8 mouse cellular contexts compared by ENCODE assay signal in the genomic region with DNA sequence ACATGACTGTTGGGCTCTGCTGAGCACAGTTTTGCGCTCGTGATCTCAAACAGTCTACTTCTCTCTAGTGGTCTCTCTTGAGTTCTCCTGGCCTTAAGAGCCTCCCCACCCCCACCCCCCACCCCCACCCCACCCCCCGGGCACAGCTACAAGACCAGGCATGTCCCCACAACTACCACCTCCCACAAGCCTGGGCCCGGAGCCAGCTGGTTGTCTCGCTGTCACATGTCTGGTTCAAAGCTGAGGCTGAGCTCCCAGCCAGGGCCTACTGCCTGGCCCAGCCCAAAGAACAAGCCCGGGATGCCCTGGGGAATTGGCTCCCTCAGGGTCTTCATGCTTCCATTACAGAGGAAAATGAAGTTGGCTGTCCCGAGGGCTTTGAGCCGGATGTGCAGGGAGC. TPM values are rescaled to one million over a fixed set of nuclear protein-coding genes. Genes with fewer than 3 reads are reported as not detected.
DNase-seq lines count a peak whose midpoint lies in the region; ATAC-seq and TF ChIP-seq lines count a peak whose summit lies in the region.

No protein-coding gene starts in this region.

- no peaks in the 10 kb centered on the region for H3K9me3 ChIP-seq in kidney, embryonic 14.5 days (ENCODE audit: control insufficient read depth, low read length)
- H3K9me3 ChIP-seq in ES-Bruce4 (replicated peaks; ENCODE audit: control insufficient read depth, insufficient read depth, low read length, poor library complexity, severe bottlenecking): no peaks in the 10 kb centered on the region
- H3K9me3 ChIP-seq in embryonic facial prominence, embryonic 15.5 days (replicated peaks): no peaks in the 10 kb centered on the region
- H3K9me3 ChIP-seq in stomach, embryonic 16.5 days (replicated peaks; ENCODE audit: control insufficient read depth, low read length): no peaks in the 10 kb centered on the region

- peaks cover 13% of the 10 kb centered on the region; the same call in 1 of the 2 replicates for H3K4me1 ChIP-seq in kidney, embryonic 14.5 days (ENCODE audit: control insufficient read depth, insufficient read depth, low read length)
- peaks cover 5% of the 10 kb centered on the region for H3K4me1 ChIP-seq in ES-Bruce4 (ENCODE audit: control insufficient read depth, insufficient read depth, low read length)
- peaks cover 61% of the 10 kb centered on the region for H3K4me1 ChIP-seq in embryonic facial prominence, embryonic 15.5 days
- peaks cover 47% of the 10 kb centered on the region for H3K4me1 ChIP-seq in stomach, embryonic 16.5 days (ENCODE audit: control insufficient read depth, insufficient read depth, low read length)

- H3K4me2 ChIP-seq in kidney, embryonic 14.5 days (replicated peaks; ENCODE audit: low read depth, low read length): no peak overlapping the region
- no peak overlapping the region for H3K4me2 ChIP-seq in embryonic facial prominence, embryonic 15.5 days (replicated peaks)
- no peak overlapping the region for H3K4me2 ChIP-seq in stomach, embryonic 16.5 days (ENCODE audit: low read depth, low read length)

- H3K27me3 ChIP-seq in kidney, embryonic 14.5 days (ENCODE audit: control insufficient read depth, insufficient read depth, low read length): peaks cover 6% of the 10 kb centered on the region; the same call in 1 of the 2 replicates
- no peaks in the 10 kb centered on the region for H3K27me3 ChIP-seq in ES-Bruce4 (ENCODE audit: control insufficient read depth, insufficient read depth, low read length, poor library complexity, severe bottlenecking)
- peaks cover 9% of the 10 kb centered on the region; the same call in 1 of the 2 replicates for H3K27me3 ChIP-seq in embryonic facial prominence, embryonic 15.5 days
- H3K27me3 ChIP-seq in stomach, embryonic 16.5 days (ENCODE audit: control insufficient read depth, insufficient read depth, low read length): no peaks in the 10 kb centered on the region

- no peak for TF ChIP-seq CTCF in ES-Bruce4 (IDR thresholded peaks at IDR 0.05; ENCODE audit: low read depth, low read length)

- no peaks in the 10 kb centered on the region for H3K36me3 ChIP-seq in kidney, embryonic 14.5 days (ENCODE audit: control insufficient read depth, insufficient read depth, low read length)
- no peaks in the 10 kb centered on the region for H3K36me3 ChIP-seq in ES-Bruce4 (ENCODE audit: control insufficient read depth, insufficient read depth, low read length, poor library complexity, severe bottlenecking)
- H3K36me3 ChIP-seq in embryonic facial prominence, embryonic 15.5 days: no peaks in the 10 kb centered on the region
- no peaks in the 10 kb centered on the region for H3K36me3 ChIP-seq in stomach, embryonic 16.5 days (ENCODE audit: control insufficient read depth, insufficient read depth, low read length)

- TF ChIP-seq EP300 in ES-Bruce4 (IDR thresholded peaks at IDR 0.05; ENCODE audit: insufficient read depth, low read depth, low read length): peak; percentile 35; the same call in 1 of the 2 replicates

- no peak overlapping the region for H3K4me3 ChIP-seq in kidney, embryonic 14.5 days (ENCODE audit: low read length)
- H3K4me3 ChIP-seq in ES-Bruce4 (ENCODE audit: low read depth, low read length): peak overlapping the region; percentile 46
- H3K4me3 ChIP-seq in embryonic facial prominence, embryonic 15.5 days (replicated peaks): no peak overlapping the region
- no peak overlapping the region for H3K4me3 ChIP-seq in stomach, embryonic 16.5 days (replicated peaks; ENCODE audit: low read length)

- no peak for TF ChIP-seq POLR2A in ES-Bruce4 (IDR thresholded peaks at IDR 0.05; ENCODE audit: insufficient read depth, low read length)

- H3K9ac ChIP-seq in kidney, embryonic 14.5 days (ENCODE audit: low read depth, low read length): no peak overlapping the region
- H3K9ac ChIP-seq in ES-Bruce4 (ENCODE audit: low read depth, poor library complexity, severe bottlenecking): peak overlapping the region; percentile 46
- no peak overlapping the region for H3K9ac ChIP-seq in embryonic facial prominence, embryonic 15.5 days
- peak overlapping the region; percentile 47 for H3K9ac ChIP-seq in stomach, embryonic 16.5 days (ENCODE audit: low read length)

- ATAC-seq in kidney, embryonic 14.5 days (ENCODE audit: low FRiP score, low TSS enrichment): no peak
- no peak for ATAC-seq in embryonic facial prominence, embryonic 15.5 days (ENCODE audit: insufficient number of reproducible peaks, low FRiP score, low TSS enrichment, low read depth)
- ATAC-seq in stomach, embryonic 16.5 days (ENCODE audit: insufficient read depth, low FRiP score): peak; percentile 4; the same call in 1 of the 2 replicates

- 50% methylated on average over 8 of the region's 8 CpGs for WGBS in kidney, embryonic 14.5 days
- 32% methylated on average over 8 of the region's 8 CpGs for WGBS in embryonic facial prominence, embryonic 15.5 days
- WGBS in stomach, embryonic 16.5 days: 49% methylated on average over 8 of the region's 8 CpGs

- no peak overlapping the region for H3K27ac ChIP-seq in kidney, embryonic 14.5 days (ENCODE audit: low read depth, low read length)
- H3K27ac ChIP-seq in ES-Bruce4 (ENCODE audit: insufficient read depth, low read length): peak overlapping the region; percentile 70
- H3K27ac ChIP-seq in embryonic facial prominence, embryonic 15.5 days (replicated peaks): peak overlapping the region; percentile 78
- H3K27ac ChIP-seq in stomach, embryonic 16.5 days (ENCODE audit: low read length): peak overlapping the region; percentile 87

- peak; percentile 61 for DNase-seq in kidney, adult 11 months
- peak; percentile 66 to 74 for DNase-seq in kidney, postnatal 4 days
- DNase-seq in thymus, postnatal 4 days: no peak
- no peak for DNase-seq in adrenal gland, adult (ENCODE audit: inconsistent age in 2 of 2, low spot score in 1 of 2)

RNA-seq across cellular contexts. Expression of gene Ass1, which starts 15.7 kb away (rescaled TPM):
- polyA plus RNA-seq in kidney, embryonic 14.5 days (2014; fragmentation: Nextera tagmentation; extraction: Ambion mirVana): 13.8 and 20.3 TPM in 2 replicates
- 168 and 176 TPM in 2 replicates for polyA plus RNA-seq in ES-Bruce4 (2011; ENCODE audit: insufficient read depth, insufficient read length, low read depth, missing spikeins)
- polyA plus RNA-seq in embryonic facial prominence, embryonic 15.5 days (2015; fragmentation: Nextera tagmentation; extraction: Ambion mirVana): 38.1 and 41.3 TPM in 2 replicates
- polyA plus RNA-seq in stomach, embryonic 16.5 days (2015; fragmentation: Nextera tagmentation; extraction: Ambion mirVana): 212 and 226 TPM in 2 replicates

Comparison
In these comparisons a context has a peak if more than half of its experiments do, and no peak if none do; other contexts are left out.
1. DNase-seq: peak in kidney, adult 11 months (single experiment) and kidney, postnatal 4 days (2 of 2); none in thymus, postnatal 4 days (single experiment) and adrenal gland, adult (0 of 2).
2. H3K9ac ChIP-seq: peak in ES-Bruce4 (single experiment) and stomach, embryonic 16.5 days (single experiment); none in kidney, embryonic 14.5 days (single experiment) and embryonic facial prominence, embryonic 15.5 days (single experiment).